Mouse (Mus musculus) kidney, postnatal 14 days (tissue): ENCODE data around the gene Fmod.

Source experiments
- DNase-seq: peaks from one replicate; pipeline ENCODE4 v3.0.0; 2022; ENCODE audit warnings: mixed read lengths

Gene Fmod

DNA sequence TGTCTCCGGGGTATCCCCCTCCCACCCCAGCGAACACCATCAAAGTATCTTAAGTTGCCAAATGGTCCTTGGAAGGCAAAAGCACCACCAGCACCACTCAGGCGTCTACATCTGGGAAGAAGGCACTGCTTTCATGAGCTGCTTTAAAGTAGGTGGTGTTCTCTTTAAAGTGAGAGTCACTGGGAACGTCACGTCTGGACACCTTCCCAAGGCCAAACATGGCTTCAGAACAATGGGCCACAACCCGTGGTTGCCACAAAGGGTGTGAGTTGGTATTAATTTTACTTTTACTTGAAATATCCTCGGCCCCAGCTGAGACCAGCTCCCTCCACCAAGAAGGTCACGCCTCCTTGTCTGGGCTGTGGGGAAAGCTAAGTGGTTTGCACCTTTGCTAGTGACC, 20.7 kb downstream of the Fmod start:
- no peak for DNase-seq

DNA sequence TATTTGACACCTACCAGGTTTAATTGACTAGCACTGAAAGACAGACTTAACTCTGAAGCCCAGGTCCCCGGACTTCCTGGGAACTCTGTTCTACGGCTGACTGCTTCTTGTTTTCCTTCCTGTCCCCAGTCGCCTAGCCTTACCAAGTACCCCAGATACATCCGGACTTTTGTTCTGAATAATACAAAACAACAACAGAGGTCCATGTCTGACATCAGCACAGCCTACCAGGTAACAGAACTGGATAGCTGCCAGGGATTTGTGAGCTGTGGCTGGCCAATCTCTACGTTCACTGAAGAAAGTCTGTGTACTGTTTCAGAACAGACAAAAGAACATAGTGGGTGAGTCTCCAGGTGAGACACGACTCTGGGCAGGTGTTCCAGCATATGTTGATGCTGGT, 21.8 kb downstream of the Fmod start:
- peak; percentile 61 for DNase-seq

DNA sequence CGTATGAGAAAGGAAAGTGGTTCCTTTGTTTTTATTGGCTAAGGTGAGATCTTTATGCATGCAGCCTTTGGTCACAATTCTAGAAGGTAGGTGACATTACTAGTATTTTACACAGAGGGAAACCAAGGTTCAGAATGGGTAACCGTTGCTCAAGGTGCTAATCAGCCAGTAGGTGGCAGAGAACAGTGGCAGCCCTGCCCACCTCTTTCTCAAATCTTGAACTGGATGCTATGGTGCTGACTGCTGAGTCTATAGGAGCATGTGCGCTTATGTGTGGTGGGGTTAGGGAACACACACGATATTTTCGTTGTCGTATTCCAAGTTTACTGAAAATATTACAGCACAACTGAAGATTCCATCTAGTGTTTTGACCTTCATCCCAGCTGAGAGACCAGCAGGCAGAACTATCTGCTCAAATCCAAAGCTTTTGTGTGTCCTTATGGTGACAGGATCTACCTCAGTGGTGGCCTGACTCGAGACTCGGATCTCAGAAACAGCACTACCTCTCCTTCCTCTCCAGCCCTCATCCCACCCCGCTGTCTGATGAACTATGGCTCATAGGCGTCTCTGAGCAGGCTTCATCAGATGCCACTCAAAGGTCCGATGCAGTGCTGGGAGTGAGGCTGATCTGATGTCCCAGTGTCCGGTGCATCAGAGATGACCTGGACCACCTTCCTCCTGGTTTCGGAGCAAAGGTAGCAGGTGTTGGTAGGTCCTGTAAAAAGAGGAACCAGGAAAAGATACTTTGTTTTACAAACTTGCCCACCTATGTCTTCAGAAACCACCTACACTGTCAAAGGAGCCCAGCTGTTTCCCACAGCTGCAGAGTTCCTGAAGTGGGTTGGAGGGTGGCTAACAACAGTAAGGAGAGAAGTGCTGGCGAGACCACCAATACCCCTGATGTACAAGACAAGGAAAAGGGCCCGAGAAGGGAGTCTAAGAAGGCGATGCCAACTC, 23.0 kb downstream of the Fmod start:
- DNase-seq, result no peak

DNA sequence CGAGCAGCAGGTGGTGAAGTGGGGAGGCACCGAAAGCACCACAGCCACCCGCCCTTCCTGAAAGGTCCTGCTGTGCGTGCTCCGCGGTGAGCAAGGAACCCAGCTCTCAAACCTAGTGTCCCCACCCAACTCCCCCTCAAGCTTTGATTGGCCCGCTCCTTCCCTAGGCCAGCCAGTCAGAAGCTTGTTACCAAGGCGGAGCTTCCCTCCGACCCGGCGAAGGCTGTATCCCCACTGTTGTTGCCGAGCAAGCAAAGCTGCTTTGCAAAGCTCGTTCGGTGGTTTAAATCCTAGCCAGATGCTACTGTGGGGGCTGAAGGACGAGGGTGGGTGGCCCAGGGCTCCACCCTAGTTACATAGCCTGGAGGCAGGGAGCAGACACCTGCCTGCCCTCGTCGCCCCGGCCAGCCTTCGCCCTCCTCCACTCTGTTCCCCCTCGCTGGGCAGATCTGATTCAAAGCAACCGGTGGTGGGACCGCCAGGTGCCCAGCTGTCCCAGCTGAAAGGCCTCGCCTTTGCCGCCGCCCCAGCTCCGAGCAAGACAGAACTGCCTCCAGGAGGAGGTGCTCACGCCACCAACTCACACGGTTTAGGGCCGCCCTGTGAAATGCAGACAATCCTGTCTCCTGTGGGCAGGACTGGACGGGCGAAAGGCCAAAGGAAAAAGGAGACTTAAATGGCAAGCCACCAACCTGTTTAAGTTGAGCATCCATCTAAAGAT, 24.0 kb downstream of the Fmod start:
- peak; percentile 94 for DNase-seq

GRCm38 (mm10) chr1:134061915-134062314, 24.9 kb downstream of the Fmod start:
- DNase-seq, result no peak

- peak; percentile 39 for DNase-seq
Measured at GRCm38 (mm10) chr1:134062411-134063085, 25.5 kb downstream of the Fmod start.

DNA sequence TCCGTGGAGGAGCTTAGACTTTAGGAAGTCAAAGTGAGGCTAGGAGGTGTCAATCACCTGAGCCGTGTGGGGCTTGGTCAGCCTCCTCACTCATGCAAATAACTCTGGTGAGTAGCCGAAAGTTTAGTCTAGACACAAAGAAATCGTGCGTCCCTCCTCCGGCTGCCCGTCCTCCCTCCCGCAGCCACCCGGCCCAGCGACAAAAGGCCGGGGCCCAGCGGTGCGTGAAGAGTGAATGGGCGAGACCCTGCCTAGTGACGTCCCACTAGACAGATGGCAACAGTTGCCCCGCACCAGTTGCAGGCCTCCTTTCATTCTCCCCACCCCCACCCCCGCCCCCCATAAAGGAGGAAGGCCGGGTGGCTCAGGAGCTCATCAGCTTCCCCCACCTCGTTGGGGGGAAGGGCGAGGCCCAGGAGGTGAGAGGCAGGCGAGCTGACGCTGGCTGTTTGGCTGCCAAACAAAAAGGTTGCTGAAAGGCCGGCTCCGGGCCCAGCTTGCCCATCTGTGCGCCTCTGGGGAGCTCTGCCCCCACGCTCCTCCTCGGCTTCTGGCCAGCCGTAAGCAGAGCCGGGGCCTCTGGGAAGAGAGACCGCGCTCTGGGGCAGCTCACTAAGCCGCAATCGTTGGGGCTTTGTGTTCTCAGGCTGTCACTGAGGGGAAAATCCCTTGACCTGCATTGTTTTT, 26.2 kb downstream of the Fmod start:
- DNase-seq, result peak; percentile 73

- peak; percentile 61 for DNase-seq
Measured at GRCm38 (mm10) chr1:134063773-134064125, 26.7 kb downstream of the Fmod start.

DNA sequence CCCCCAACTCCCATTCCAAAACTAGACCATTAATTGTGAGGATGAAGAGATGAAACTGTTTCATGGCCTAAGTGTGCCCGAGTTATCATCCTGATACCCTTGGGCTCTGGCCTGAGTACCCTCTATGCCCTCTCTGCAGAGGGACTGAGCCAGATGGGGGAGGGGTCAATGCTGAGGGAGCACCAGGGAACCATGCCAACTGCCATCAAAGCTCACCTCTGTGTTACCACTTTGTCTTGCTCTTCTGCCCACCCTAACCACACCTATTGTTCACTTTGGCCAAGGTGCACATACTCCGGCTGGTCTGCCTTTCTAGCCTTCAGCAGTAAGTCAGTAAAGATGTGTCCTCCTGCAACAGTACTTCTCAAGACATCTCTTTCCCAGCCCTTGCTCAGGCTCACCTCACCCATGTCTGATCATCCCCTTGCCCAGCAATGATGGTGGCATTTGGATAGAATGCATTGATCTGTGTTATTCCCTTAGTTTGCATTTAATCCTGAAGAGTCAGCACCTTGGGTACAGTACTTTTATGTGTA, 27.3 kb downstream of the Fmod start:
- DNase-seq, result no peak

- DNase-seq, result no peak
Measured at GRCm38 (mm10) chr1:134065241-134065809, 28.3 kb downstream of the Fmod start.

DNA sequence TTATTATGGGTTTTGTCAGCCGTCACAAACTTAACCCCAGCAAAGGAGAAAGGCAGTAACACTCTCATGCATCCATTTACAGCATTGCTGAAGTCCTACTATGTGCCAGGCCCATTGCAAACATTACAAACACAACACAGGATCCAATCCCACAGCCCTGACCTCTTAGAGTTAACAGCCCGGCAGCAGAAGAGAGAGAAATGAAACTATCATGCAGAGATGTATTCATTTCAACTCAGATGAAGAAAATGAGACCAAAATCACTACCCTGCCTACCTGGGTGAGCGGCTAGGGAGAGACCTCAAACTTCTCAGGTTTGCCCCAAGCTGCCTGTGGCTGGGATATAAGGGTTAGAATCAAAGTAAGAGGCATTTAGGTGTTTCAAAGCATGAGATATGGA, 29.5 kb downstream of the Fmod start:
- DNase-seq, result no peak

DNA sequence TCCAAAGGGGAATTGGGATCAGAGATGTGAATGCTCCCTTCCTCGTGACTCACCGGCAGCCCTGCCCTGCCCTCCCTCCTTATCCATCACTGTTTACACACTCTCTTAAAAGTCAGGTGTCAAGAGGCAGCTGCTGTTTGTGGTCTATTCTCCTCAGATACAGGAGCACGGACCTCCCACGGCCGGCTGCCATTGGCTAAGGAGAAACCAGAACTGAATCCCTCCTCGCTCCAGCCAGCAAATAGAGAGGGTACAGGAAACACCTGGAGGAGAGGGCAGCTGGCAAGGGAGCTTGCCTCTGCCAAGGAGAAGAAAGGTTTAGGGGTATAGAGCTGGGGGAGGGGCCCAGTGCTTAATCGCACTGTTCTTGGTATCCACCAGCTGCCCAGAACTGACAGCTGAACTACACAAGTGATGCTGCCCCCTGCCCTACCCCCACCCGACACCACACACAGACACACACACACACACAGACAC, 30.1 kb downstream of the Fmod start:
- peak; percentile 75 for DNase-seq

DNA sequence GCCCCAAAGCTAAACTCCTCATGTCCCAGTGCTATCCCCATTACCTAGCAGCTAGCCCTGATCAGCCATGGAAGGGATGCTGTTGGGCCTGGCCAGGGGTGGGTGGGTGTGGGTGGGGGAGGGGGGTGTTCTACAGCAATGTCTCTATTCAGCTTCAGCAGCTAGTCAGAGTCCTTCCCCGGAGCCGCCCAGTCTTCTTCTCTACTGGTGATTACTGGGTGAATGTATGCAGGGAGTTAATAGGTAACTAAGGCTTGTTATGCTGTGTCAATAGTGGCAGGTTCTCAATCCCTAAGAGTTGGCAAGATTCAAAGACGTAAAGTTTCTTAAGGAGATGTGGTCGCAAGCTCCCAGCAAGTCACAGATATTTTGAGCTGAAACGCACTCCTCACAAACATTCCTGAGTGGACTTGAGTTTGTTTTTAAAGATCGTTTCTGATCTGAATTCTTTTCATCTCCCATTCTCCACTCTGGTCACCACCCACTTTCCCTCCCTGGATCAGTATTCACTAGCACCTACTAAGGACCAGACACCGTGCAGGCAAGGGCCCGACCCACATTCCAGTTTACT, 33.1 kb downstream of the Fmod start:
- DNase-seq, result no peak

DNA sequence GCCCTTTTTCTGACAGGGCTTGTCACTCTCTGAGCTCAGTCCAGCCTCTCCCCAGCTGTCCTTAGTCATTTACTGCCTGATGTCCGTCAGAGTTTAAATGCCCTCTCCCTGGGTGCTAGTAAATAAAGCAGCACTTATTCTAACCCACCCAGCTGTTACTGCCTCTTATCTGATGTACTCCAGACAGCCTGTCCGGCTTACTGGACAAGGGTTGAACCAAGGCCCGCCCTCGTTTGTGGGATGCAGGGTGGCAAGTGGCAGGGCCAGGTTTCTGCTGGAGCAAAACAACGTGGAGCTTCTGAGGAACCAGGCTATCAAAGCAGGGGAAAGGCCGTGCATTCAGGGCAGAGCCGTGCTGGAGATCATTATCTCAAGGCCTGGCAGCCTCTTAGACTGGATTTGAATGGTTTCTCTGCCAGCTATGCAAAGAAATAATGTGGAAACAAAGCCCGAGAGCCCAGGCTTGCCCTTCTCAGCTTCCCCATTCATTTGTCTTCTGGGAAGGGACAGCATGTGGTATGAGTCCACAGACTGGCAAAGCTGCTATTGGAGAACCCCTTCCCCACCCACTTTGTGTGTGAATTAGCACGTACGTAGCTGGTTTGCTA, 34.5 kb downstream of the Fmod start:
- DNase-seq, result peak; percentile 59

- no peak for DNase-seq
Measured at GRCm38 (mm10) chr1:134073061-134073564, 36.1 kb downstream of the Fmod start.

GRCm38 (mm10) chr1:134073658-134074057, 36.6 kb downstream of the Fmod start:
- no peak for DNase-seq

DNA sequence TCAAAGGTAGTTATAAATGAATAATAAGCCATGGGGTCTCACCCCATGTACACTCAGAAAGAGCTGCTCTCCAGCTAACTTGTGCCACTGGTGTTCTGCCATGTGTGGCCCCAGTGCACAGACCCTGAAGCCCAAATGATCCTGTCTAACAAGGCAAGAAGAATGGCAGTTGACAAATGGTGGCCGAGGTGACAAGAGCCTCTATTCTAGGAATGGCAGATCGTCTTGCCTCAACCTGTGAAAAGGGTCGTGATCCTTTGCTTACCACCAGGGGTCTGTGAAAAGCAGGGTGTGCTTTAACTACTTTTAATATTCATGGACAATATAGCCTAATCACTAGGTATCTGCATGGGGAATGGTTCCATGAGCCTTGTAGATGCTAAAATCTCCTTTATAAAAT, 37.1 kb downstream of the Fmod start:
- DNase-seq, result no peak

GRCm38 (mm10) chr1:134074606-134075005, 37.6 kb downstream of the Fmod start:
- DNase-seq, result no peak

GRCm38 (mm10) chr1:134075532-134075931, 38.5 kb downstream of the Fmod start:
- no peak for DNase-seq

DNA sequence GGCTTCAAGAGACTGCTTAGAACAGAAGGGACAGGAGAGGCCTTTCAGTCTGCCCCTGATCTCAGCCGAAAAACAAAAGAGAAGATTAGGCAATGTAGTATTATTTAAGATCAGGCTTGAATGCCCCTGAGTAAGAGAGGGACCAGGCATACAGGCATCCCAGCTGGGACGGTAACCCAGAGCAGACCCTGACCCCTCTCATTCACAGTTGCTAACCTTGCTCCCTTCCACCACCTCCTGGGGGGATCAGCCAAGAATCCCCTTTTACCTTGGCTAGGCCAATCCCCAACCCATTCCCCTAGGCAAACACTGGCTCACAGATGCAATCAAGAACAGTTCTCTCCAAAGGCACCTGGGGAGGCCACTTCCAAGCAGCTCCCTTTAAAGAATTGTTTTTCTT, 39.7 kb downstream of the Fmod start:
- DNase-seq, result no peak
